Mouse (Mus musculus) MEL (cell line): ENCODE measurements around the gene Sh2d1a.

Experiments
- CTCF ChIP-seq, 3 experiments: IDR thresholded peaks in 2 of 3; conservative IDR thresholded peaks in 1 of 3; 2 replicates each; pipeline ENCODE4 v1.5.1; 2011 to 2012; ENCODE audit warnings: low read length in 3 of 3, low read depth in 2 of 3, mild to moderate bottlenecking in 2 of 3, improper control_type of control experiment in 1 of 3, inconsistent platforms in 1 of 3, mixed read lengths in 1 of 3, moderate library complexity in 1 of 3; ENCODE audit not compliant: control insufficient read depth in 1 of 3, insufficient read depth in 1 of 3, poor library complexity in 1 of 3, severe bottlenecking in 1 of 3
- HCFC1 ChIP-seq: IDR thresholded peaks from 2 replicates; pipeline ENCODE4 v1.6.1; 2012; ENCODE audit warnings: low read depth, mild to moderate bottlenecking, inconsistent platforms, low read length, improper control_type of control experiment, moderate library complexity
- MAFK ChIP-seq: IDR thresholded peaks from 2 replicates; pipeline ENCODE4 v1.6.1; 2011; ENCODE audit warnings: low read depth, mild to moderate bottlenecking, low read length, improper control_type of control experiment, borderline replicate concordance
- NRF1 ChIP-seq: IDR thresholded peaks from 2 replicates; pipeline ENCODE4 v1.6.1; 2014; ENCODE audit warnings: low read depth, mild to moderate bottlenecking, inconsistent platforms, low read length, improper control_type of control experiment, moderate library complexity; ENCODE audit not compliant: poor library complexity, insufficient read depth, severe bottlenecking
- POLR2A ChIP-seq, 2 experiments: IDR thresholded peaks; 2 replicates each; pipeline ENCODE4 v1.6.1; 2011 to 2012; ENCODE audit warnings: low read length in 2 of 2, mild to moderate bottlenecking in 2 of 2, control low read depth in 1 of 2, improper control_type of control experiment in 1 of 2, low read depth in 1 of 2, moderate library complexity in 1 of 2; ENCODE audit not compliant: control insufficient read depth in 1 of 2, insufficient read depth in 1 of 2, poor library complexity in 1 of 2

DNA sequence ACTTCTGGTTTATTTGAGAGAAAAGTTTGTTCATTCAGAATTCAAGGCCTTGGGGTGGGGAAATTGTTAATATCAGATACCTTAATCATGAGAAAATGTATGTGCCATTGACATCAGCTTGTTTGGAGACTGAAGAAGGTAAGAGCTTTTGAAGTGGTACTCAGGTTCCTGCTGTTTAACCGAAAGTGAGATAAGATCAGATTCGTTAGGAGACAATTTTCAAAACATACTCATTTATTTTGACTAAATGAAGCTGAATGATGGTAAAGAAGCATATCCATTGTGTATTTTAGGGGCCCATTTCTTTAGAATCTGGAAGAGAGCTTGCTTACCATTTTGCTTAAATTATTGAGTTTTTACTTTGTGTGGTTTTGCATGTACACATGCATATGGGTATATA lies 8.9 kb downstream of the Sh2d1a start:
- TF ChIP-seq CTCF (IDR thresholded peaks at IDR 0.05 in 2 of 3, conservative IDR thresholded peaks at IDR 0.05 in 1 of 3; ENCODE audit: control insufficient read depth in 1 of 3, insufficient read depth in 1 of 3, low read depth in 2 of 3, low read length in 3 of 3, poor library complexity in 1 of 3, severe bottlenecking in 1 of 3) (no peak), MAFK (no peak), POLR2A (IDR thresholded peaks at IDR 0.05; ENCODE audit: control insufficient read depth in 1 of 2, insufficient read depth in 1 of 2, low read depth in 1 of 2, low read length in 2 of 2, poor library complexity in 1 of 2) (no peak), NRF1 (no peak), HCFC1 (no peak)
